Mouse (Mus musculus) hindbrain, embryonic 13.5 days (tissue): ENCODE data around the gene Fndc7. TPM values are rescaled to one million over a fixed set of nuclear protein-coding genes. Genes with fewer than 3 reads are reported as not detected.

ENCODE experiments used
- ATAC-seq: fragments of 200-750 bp; cut with Nextera tagmentation; 2 replicates; pipeline ENCODE4 v1.8.0; 2017; ENCODE audit warnings: moderate TSS enrichment; ENCODE audit not compliant: low FRiP score
- H3K27ac ChIP-seq: fragments of 300-500 bp; sonication (generic); 2 replicates; pipeline ENCODE4 v1.5.1; 2015; ENCODE audit warnings: inconsistent platforms, mild to moderate bottlenecking, moderate library complexity
- H3K27me3 ChIP-seq: fragments of 300-500 bp; sonication (generic); 2 replicates; pipeline ENCODE4 v1.6.1; 2015; ENCODE audit warnings: mild to moderate bottlenecking, inconsistent platforms
- H3K36me3 ChIP-seq: fragments of 300-500 bp; sonication (generic); 2 replicates; pipeline ENCODE4 v1.6.1; 2015; ENCODE audit warnings: mild to moderate bottlenecking, inconsistent platforms
- H3K4me1 ChIP-seq: fragments of 300-500 bp; sonication (generic); replicated peaks from 2 replicates; pipeline ENCODE4 v1.6.1; 2015; ENCODE audit warnings: inconsistent platforms
- H3K4me2 ChIP-seq: fragments of 300-500 bp; sonication (generic); 2 replicates; pipeline ENCODE4 v1.6.1; 2015; ENCODE audit warnings: inconsistent platforms, mild to moderate bottlenecking, moderate library complexity
- H3K4me3 ChIP-seq: fragments of 300-500 bp; sonication (generic); 2 replicates; pipeline ENCODE4 v1.5.1; 2015; ENCODE audit warnings: mild to moderate bottlenecking, inconsistent platforms
- H3K9ac ChIP-seq: fragments of 300-500 bp; sonication (generic); 2 replicates; pipeline ENCODE4 v1.6.1; 2015; ENCODE audit warnings: mild to moderate bottlenecking, inconsistent platforms
- H3K9me3 ChIP-seq: fragments of 300-500 bp; sonication (generic); 2 replicates; pipeline ENCODE4 v1.6.1; 2016; ENCODE audit warnings: inconsistent platforms
- WGBS: fragments of 180-500 bp; shearing (Covaris S2); methylation state at CpG from one replicate; pipeline ENCODE4 v1.1.7; 2015; 5-methylcytosine and 5-hydroxymethylcytosine counted together
- polyA plus RNA-seq: library from polyadenylated mRNA; unstranded; fragments of >200 nt; fragmentation: Nextera tagmentation; extraction: Ambion mirVana; gene quantifications from 2 replicates; pipeline ENCODE4 v1.2.1, GENCODE M21; 2015

Fndc7 gene
- polyA plus RNA-seq, 1 experiment from 2014 or later: 0.09 TPM

DNA sequence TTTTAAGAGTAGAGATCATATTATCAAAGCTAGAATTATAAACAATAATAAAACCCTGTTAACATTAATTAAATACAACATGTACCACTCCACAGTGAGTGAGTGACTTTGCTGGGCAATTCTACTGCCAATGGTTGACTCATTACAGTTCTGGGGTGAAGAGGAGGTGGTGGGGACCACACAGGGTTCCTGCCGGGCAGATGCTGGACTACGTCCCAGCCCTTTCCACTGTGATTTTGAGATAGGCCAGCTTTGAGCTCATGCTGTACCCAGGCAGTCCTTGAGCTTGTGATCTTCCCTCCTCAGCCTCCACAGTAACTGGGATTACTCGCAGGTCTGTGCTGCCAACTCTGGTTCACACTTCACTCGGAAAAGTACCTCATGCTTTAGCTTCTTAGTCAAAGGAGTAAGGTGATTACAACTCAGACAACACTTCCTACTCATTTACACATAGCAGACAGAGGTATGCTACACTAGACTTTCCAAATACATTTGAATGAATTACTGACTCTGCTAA, 79.0 kb downstream of the Fndc7 start:
- Histone ChIP-seq H3K9ac (no peak overlapping the region), H3K4me2 (no peak overlapping the region), H3K36me3 (peaks cover 21% of the 10 kb centered on the region), H3K27me3 (no peaks in the 10 kb centered on the region), H3K27ac (no peak overlapping the region), H3K4me1 (no peaks in the 10 kb centered on the region), H3K9me3 (no peaks in the 10 kb centered on the region), H3K4me3 (no peak overlapping the region)
- ATAC-seq: no peak
- 86% methylated on average over 4 of the region's 4 CpGs for WGBS

- H3K4me3 ChIP-seq: no peak overlapping the region
- WGBS: 93% methylated on average over 5 of the region's 5 CpGs
- no peak overlapping the region for H3K4me2 ChIP-seq
Measured at GRCm38 (mm10) chr3:108805622-108806021, 84.2 kb downstream of the Fndc7 start.

More at GRCm38 (mm10) chr3:108805622-108806021, 84.2 kb downstream of the Fndc7 start:
- no peaks in the 10 kb centered on the region for H3K27me3 ChIP-seq
- 0 out of 2 replicates have a peak, but pooled peaks cover 3% of the 10 kb centered on the region for H3K4me1 ChIP-seq
- H3K36me3 ChIP-seq: peaks cover 38% of the 10 kb centered on the region
- H3K9me3 ChIP-seq: no peaks in the 10 kb centered on the region
- no peak overlapping the region for H3K27ac ChIP-seq
- no peak overlapping the region for H3K9ac ChIP-seq
- no peak for ATAC-seq

Other genes starting within 250 kb of the Fndc7 start
- 50.5 and 50.8 TPM in 2 replicates for gene Clcc1, start 236.1 kb downstream of the Fndc7 start, polyA plus RNA-seq
- gene Gpsm2, start 167.7 kb downstream of the Fndc7 start, polyA plus RNA-seq: 24.4 and 26.8 TPM in 2 replicates
- 0.16 TPM in 1 of 2 replicates, not detected in the other for gene Aknad1, start 150.3 kb downstream of the Fndc7 start, polyA plus RNA-seq
- gene Stxbp3, start 49.5 kb downstream of the Fndc7 start, polyA plus RNA-seq: 15.5 and 16.7 TPM in 2 replicates
- gene Prpf38b, start 21.7 kb upstream of the Fndc7 start, polyA plus RNA-seq: 67.6 and 70.4 TPM in 2 replicates
- gene Henmt1, start 49.9 kb upstream of the Fndc7 start, polyA plus RNA-seq: 1.4 and 2.4 TPM in 2 replicates
- not detected in 2 replicates for gene Gm9857, start 50.4 kb upstream of the Fndc7 start, polyA plus RNA-seq
- gene Fam102b, start 137.6 kb upstream of the Fndc7 start, polyA plus RNA-seq: 10.0 and 10.1 TPM in 2 replicates
- gene Slc25a54, start 190.5 kb upstream of the Fndc7 start, polyA plus RNA-seq: not detected in 2 replicates
- 7.5 and 9.0 TPM in 2 replicates for gene Slc25a24, start 233.1 kb upstream of the Fndc7 start, polyA plus RNA-seq